ENCODE assay signal across 9 mouse cellular contexts in genomic region chr11:77802341-77802865, GRCm38 (mm10). TPM values are rescaled to one million over a fixed set of nuclear protein-coding genes. Genes with fewer than 3 reads are reported as not detected.
DNase-seq lines count a peak whose midpoint lies in the region; ATAC-seq and TF ChIP-seq lines count a peak whose summit lies in the region.
"Had no signal": no experiment of that assay in that cellular context is flagged by ENCODE, and none has a peak within 500 bp of the region (broad histone marks: within the 10 kb centered on the region; RNA-seq: fewer than 3 reads in every experiment).

No protein-coding gene starts in this region.

- H3K27me3 ChIP-seq in neural tube, embryonic 13.5 days = no peaks in the 10 kb centered on the region
- H3K27me3 ChIP-seq in heart, adult 2 months (ENCODE audit: control insufficient read depth, insufficient read depth, low read length) = no peaks in the 10 kb centered on the region
- H3K27me3 ChIP-seq in liver, embryonic 12.5 days (replicated peaks) = no peaks in the 10 kb centered on the region
- no peaks in the 10 kb centered on the region for H3K27me3 ChIP-seq in small intestine, adult 2 months (ENCODE audit: control insufficient read depth, insufficient read depth, low read length)
- no peaks in the 10 kb centered on the region for H3K27me3 ChIP-seq in forebrain, embryonic 16.5 days (replicated peaks; ENCODE audit: control insufficient read depth, insufficient read depth, low read length)

- DNase-seq in neural tube, embryonic 10.5 days (ENCODE audit: extremely low spot score, low spot score) = no peak
- DNase-seq in heart, adult 2 months = peak; percentile 71 to 81
- no peak for DNase-seq in retina, embryonic 14.5 days (ENCODE audit: low spot score)

- no peak overlapping the region for H3K4me2 ChIP-seq in neural tube, embryonic 13.5 days
- peak overlapping the region; percentile 61 for H3K4me2 ChIP-seq in liver, embryonic 12.5 days
- H3K4me2 ChIP-seq in forebrain, embryonic 16.5 days (ENCODE audit: low read length) = no peak overlapping the region

- no peak overlapping the region; the same call in 1 of the 2 replicates for H3K27ac ChIP-seq in neural tube, embryonic 13.5 days (replicated peaks)
- peak overlapping the region; percentile 97 for H3K27ac ChIP-seq in heart, adult 2 months
- H3K27ac ChIP-seq in liver, embryonic 12.5 days = peak overlapping the region; percentile 68
- peak overlapping the region; percentile 25; the same call in 1 of the 2 replicates for H3K27ac ChIP-seq in small intestine, adult 2 months (ENCODE audit: insufficient read depth, low read depth, low read length)
- no peak overlapping the region for H3K27ac ChIP-seq in forebrain, embryonic 16.5 days (ENCODE audit: low read length)

- peaks cover 41% of the 10 kb centered on the region for H3K4me1 ChIP-seq in neural tube, embryonic 13.5 days (replicated peaks)
- peaks cover 32% of the 10 kb centered on the region for H3K4me1 ChIP-seq in heart, adult 2 months (ENCODE audit: control insufficient read depth, insufficient read depth, low read length)
- H3K4me1 ChIP-seq in liver, embryonic 12.5 days = peaks cover 68% of the 10 kb centered on the region
- peaks cover 8% of the 10 kb centered on the region for H3K4me1 ChIP-seq in small intestine, adult 2 months (ENCODE audit: control insufficient read depth, insufficient read depth, insufficient read length, low read length)
- H3K4me1 ChIP-seq in forebrain, embryonic 16.5 days (replicated peaks; ENCODE audit: control insufficient read depth, insufficient read depth, low read length) = peaks cover 22% of the 10 kb centered on the region

- no peaks in the 10 kb centered on the region for H3K36me3 ChIP-seq in neural tube, embryonic 13.5 days
- H3K36me3 ChIP-seq in heart, adult 2 months (ENCODE audit: control insufficient read depth, insufficient read depth, low read length) = peaks cover 5% of the 10 kb centered on the region; the same call in 1 of the 2 replicates
- H3K36me3 ChIP-seq in liver, embryonic 12.5 days = peaks cover 13% of the 10 kb centered on the region; the same call in 1 of the 2 replicates
- H3K36me3 ChIP-seq in small intestine, adult 2 months (ENCODE audit: control insufficient read depth, insufficient read depth, low read length) = 0 out of 2 replicates have a peak, but pooled peaks cover 2% of the 10 kb centered on the region
- no peaks in the 10 kb centered on the region for H3K36me3 ChIP-seq in forebrain, embryonic 16.5 days (ENCODE audit: control insufficient read depth, insufficient read depth)

- no peak overlapping the region for H3K4me3 ChIP-seq in neural tube, embryonic 13.5 days
- peak overlapping the region; percentile 52 for H3K4me3 ChIP-seq in heart, adult 2 months
- H3K4me3 ChIP-seq in liver, embryonic 12.5 days = no peak overlapping the region
- peak overlapping the region; percentile 25 for H3K4me3 ChIP-seq in small intestine, adult 2 months (ENCODE audit: low read depth, low read length)
- H3K4me3 ChIP-seq in forebrain, embryonic 16.5 days (replicated peaks; ENCODE audit: low read length) = no peak overlapping the region

- no peaks in the 10 kb centered on the region; the same call in 1 of the 2 replicates for H3K79me2 ChIP-seq in heart, adult 2 months (replicated peaks; ENCODE audit: control insufficient read depth, insufficient read depth, low read length)

- 0 out of 2 replicates have a peak, but pooled peaks have one; percentile 40 for TF ChIP-seq EP300 in heart, adult 2 months (IDR thresholded peaks at IDR 0.05; ENCODE audit: insufficient read depth, low read depth, low read length)

- peak; percentile 35; the same call in 1 of the 2 replicates for TF ChIP-seq POLR2A in heart, adult 2 months (IDR thresholded peaks at IDR 0.05; ENCODE audit: insufficient read depth, low read depth, low read length)
- TF ChIP-seq POLR2A in small intestine, adult 2 months (IDR thresholded peaks at IDR 0.05; ENCODE audit: low read depth, low read length) = no peak

- WGBS in neural tube, embryonic 13.5 days = 74% methylated on average over 9 of the region's 9 CpGs
- WGBS in heart, adult 2 months = 19% methylated on average over 9 of the region's 9 CpGs
- 52% methylated on average over 9 of the region's 9 CpGs for WGBS in liver, embryonic 12.5 days (ENCODE audit: insufficient replicate concordance)
- 56% methylated on average over 9 of the region's 9 CpGs for WGBS in small intestine, adult 2 months
- whole genome bisulfite sequencing in forebrain, embryonic 16.5 days = 75% methylated on average over 9 of the region's 9 CpGs

- no peak overlapping the region for H3K9ac ChIP-seq in neural tube, embryonic 13.5 days
- peak overlapping the region; percentile 53 for H3K9ac ChIP-seq in heart, adult 2 months (ENCODE audit: low read depth, low read length)
- H3K9ac ChIP-seq in liver, embryonic 12.5 days = 0 out of 2 replicates have a peak overlapping the region, but pooled peaks have one; percentile 1
- no peak overlapping the region for H3K9ac ChIP-seq in forebrain, embryonic 16.5 days (replicated peaks; ENCODE audit: low read depth, low read length)

- H3K9me3 ChIP-seq in neural tube, embryonic 13.5 days = no peaks in the 10 kb centered on the region
- no peaks in the 10 kb centered on the region for H3K9me3 ChIP-seq in liver, embryonic 12.5 days (replicated peaks)
- H3K9me3 ChIP-seq in forebrain, embryonic 16.5 days (ENCODE audit: control insufficient read depth, low read length) = no peaks in the 10 kb centered on the region

- TF ChIP-seq CTCF in heart, adult 2 months (IDR thresholded peaks at IDR 0.05) = no peak
- no peak for TF ChIP-seq CTCF in small intestine, adult 2 months (IDR thresholded peaks at IDR 0.05; ENCODE audit: extremely low read depth, insufficient read length, insufficient replicate concordance, low read depth, low read length)

- peak; percentile 13; the same call in 1 of the 2 replicates for ATAC-seq in neural tube, embryonic 13.5 days (ENCODE audit: low read depth)
- ATAC-seq in liver, embryonic 12.5 days = 0 out of 2 replicates have a peak, but pooled peaks have one; percentile 7
- no peak for ATAC-seq in frontal cortex, adult (ENCODE audit: low TSS enrichment)
- no peak for ATAC-seq in forebrain, embryonic 16.5 days

- intact Hi-C loops in heart, adult 2 months (cut with DNase I) = loop anchor here (5.0 to 10.0 kb wide), 2 partner anchors 115 to 308 kb away; partner anchors contain the start of genes Git1 and Nufip2

RNA-seq across cellular contexts. Expression of gene Gm10277, which starts 14.9 kb away (rescaled TPM):
- 1.7 and 2.8 TPM in 2 replicates for polyA plus RNA-seq in neural tube, embryonic 13.5 days (2015; fragmentation: Nextera tagmentation; extraction: Ambion mirVana)
- not detected for total RNA-seq in heart, adult 2 months (2021)
- not detected in 2 replicates for polyA plus RNA-seq in heart, adult 2 months (2012; rRNA removed)
- 1.2 and 1.6 TPM in 2 replicates for polyA plus RNA-seq in liver, embryonic 12.5 days (2016; fragmentation: Nextera tagmentation; extraction: Ambion mirVana)
- not detected in 2 replicates for polyA plus RNA-seq in small intestine, adult 2 months (2012; rRNA removed)
- polyA plus RNA-seq in forebrain, embryonic 16.5 days (2015; fragmentation: Nextera tagmentation; extraction: Ambion mirVana) = 0.99 and 3.3 TPM in 2 replicates
- total RNA-seq: left cerebral cortex, postnatal 36 days had no signal

RNA-seq across cellular contexts. Expression of gene Myo18a, which starts 39.4 kb away (rescaled TPM):
- polyA plus RNA-seq in neural tube, embryonic 13.5 days (2015; fragmentation: Nextera tagmentation; extraction: Ambion mirVana) = 43.2 and 44.2 TPM in 2 replicates
- 100 to 1,000 TPM; 240 to 274 TPM for total RNA-seq in heart, adult 2 months (2021)
- 98.6 and 107 TPM in 2 replicates for polyA plus RNA-seq in heart, adult 2 months (2012; rRNA removed)
- polyA plus RNA-seq in liver, embryonic 12.5 days (2016; fragmentation: Nextera tagmentation; extraction: Ambion mirVana) = 28.8 and 30.3 TPM in 2 replicates
- polyA plus RNA-seq in small intestine, adult 2 months (2012; rRNA removed) = 66.4 and 149 TPM in 2 replicates
- polyA plus RNA-seq in forebrain, embryonic 16.5 days (2015; fragmentation: Nextera tagmentation; extraction: Ambion mirVana) = 54.8 and 59.8 TPM in 2 replicates

Comparison
In these comparisons a context has a peak if more than half of its experiments do, and no peak if none do; other contexts are left out.
1. ATAC-seq: peak in neural tube, embryonic 13.5 days (single experiment) and liver, embryonic 12.5 days (single experiment); none in frontal cortex, adult (single experiment) and forebrain, embryonic 16.5 days (single experiment).
2. H3K27ac ChIP-seq: peak in heart, adult 2 months (single experiment), liver, embryonic 12.5 days (single experiment) and small intestine, adult 2 months (single experiment); none in neural tube, embryonic 13.5 days (single experiment) and forebrain, embryonic 16.5 days (single experiment).
3. H3K4me3 ChIP-seq: peak in heart, adult 2 months (single experiment) and small intestine, adult 2 months (single experiment); none in neural tube, embryonic 13.5 days (single experiment), liver, embryonic 12.5 days (single experiment) and forebrain, embryonic 16.5 days (single experiment).
4. H3K9ac ChIP-seq: peak in heart, adult 2 months (single experiment) and liver, embryonic 12.5 days (single experiment); none in neural tube, embryonic 13.5 days (single experiment) and forebrain, embryonic 16.5 days (single experiment).
5. DNase-seq: peak in heart, adult 2 months (2 of 2); none in neural tube, embryonic 10.5 days (single experiment) and retina, embryonic 14.5 days (single experiment).